Mouse (Mus musculus) hindbrain, embryonic 15.5 days (tissue): Measurements from ENCODE around the gene Ppp1r9a. TPM values are rescaled to one million over a fixed set of nuclear protein-coding genes. Genes with fewer than 3 reads are reported as not detected.

Experiments
- ATAC-seq: fragments of 200-750 bp; cut with Nextera tagmentation; 2 replicates; pipeline ENCODE4 v1.8.0; 2017; ENCODE audit warnings: low read depth, moderate number of reproducible peaks, moderate TSS enrichment; ENCODE audit not compliant: low FRiP score
- H3K27ac ChIP-seq: fragments of 300-500 bp; sonication (generic); replicated peaks from 2 replicates; pipeline ENCODE4 v1.5.1; 2015; ENCODE audit warnings: mild to moderate bottlenecking, inconsistent platforms
- H3K27me3 ChIP-seq: fragments of 300-500 bp; sonication (generic); 2 replicates; pipeline ENCODE4 v1.6.1; 2015; ENCODE audit warnings: control low read depth, inconsistent platforms
- H3K36me3 ChIP-seq: fragments of 300-500 bp; sonication (generic); 2 replicates; pipeline ENCODE4 v1.6.1; 2015; ENCODE audit warnings: control low read depth, inconsistent platforms
- H3K4me1 ChIP-seq: fragments of 300-500 bp; sonication (generic); replicated peaks from 2 replicates; pipeline ENCODE4 v1.6.1; 2015; ENCODE audit warnings: control low read depth, inconsistent platforms
- H3K4me2 ChIP-seq: fragments of 300-500 bp; sonication (generic); 2 replicates; pipeline ENCODE4 v1.6.1; 2015; ENCODE audit warnings: moderate library complexity, mild to moderate bottlenecking, inconsistent platforms
- H3K4me3 ChIP-seq: fragments of 300-500 bp; sonication (generic); 2 replicates; pipeline ENCODE4 v1.5.1; 2015; ENCODE audit warnings: mild to moderate bottlenecking, inconsistent platforms
- H3K9ac ChIP-seq: fragments of 300-500 bp; sonication (generic); 2 replicates; pipeline ENCODE4 v1.6.1; 2015; ENCODE audit warnings: inconsistent platforms
- H3K9me3 ChIP-seq: fragments of 300-500 bp; sonication (generic); 2 replicates; pipeline ENCODE4 v1.6.1; 2016; ENCODE audit warnings: control low read depth, inconsistent platforms
- WGBS: fragments of 180-500 bp; shearing (Covaris S2); methylation state at CpG from one replicate; pipeline ENCODE4 v1.1.7; 2015; 5-methylcytosine and 5-hydroxymethylcytosine counted together
- polyA plus RNA-seq: library from polyadenylated mRNA; unstranded; fragments of >200 nt; fragmentation: Nextera tagmentation; extraction: Ambion mirVana; gene quantifications from 2 replicates; pipeline ENCODE4 v1.2.1, GENCODE M21; 2015

Gene Ppp1r9a
- polyA plus RNA-seq, 1 experiment from 2014 or later: 36.1 TPM

DNA sequence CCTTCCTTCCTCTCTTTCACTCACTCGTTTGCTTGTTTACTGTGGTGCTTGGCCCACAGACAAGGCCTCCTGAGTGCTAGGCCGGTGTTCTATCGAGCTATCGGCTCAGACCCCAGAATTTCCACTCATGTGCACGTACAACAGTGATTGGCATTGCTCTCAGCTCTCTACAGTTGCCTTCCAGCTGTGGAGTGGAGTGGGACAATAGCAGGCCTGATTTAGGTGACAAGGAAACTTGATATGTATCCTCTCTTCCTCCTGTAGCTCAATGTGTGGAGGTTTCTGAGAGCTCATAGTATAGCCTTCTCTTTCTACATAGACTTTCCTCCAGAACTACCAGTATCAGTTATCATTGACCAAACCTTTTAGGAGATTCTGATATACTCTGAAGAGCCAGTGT lies 60.3 kb downstream of the Ppp1r9a start:
- H3K27me3 ChIP-seq: no peaks in the 10 kb centered on the region
- 70% methylated on average over 5 of the region's 5 CpGs for WGBS
- ATAC-seq: no peak

GRCm38 (mm10) chr6:4967236-4967635 lies 64.5 kb downstream of the Ppp1r9a start:
- Histone ChIP-seq H3K4me1 (no peaks in the 10 kb centered on the region), H3K27me3 (no peaks in the 10 kb centered on the region), H3K4me2 (no peak overlapping the region), H3K4me3 (no peak overlapping the region), H3K36me3 (no peaks in the 10 kb centered on the region), H3K9me3 (no peaks in the 10 kb centered on the region), H3K9ac (no peak overlapping the region), H3K27ac (no peak overlapping the region)
- 97% methylated on average over 4 of the region's 4 CpGs for WGBS
- ATAC-seq: no peak

More for the DNA sequence above, 60.3 kb downstream of the Ppp1r9a start:
- no peaks in the 10 kb centered on the region for H3K4me1 ChIP-seq
- H3K9me3 ChIP-seq: no peaks in the 10 kb centered on the region
- H3K4me2 ChIP-seq: no peak overlapping the region
- H3K27ac ChIP-seq: no peak overlapping the region
- no peak overlapping the region for H3K9ac ChIP-seq
- no peak overlapping the region for H3K4me3 ChIP-seq
- no peaks in the 10 kb centered on the region for H3K36me3 ChIP-seq

- Histone ChIP-seq H3K36me3 (no peaks in the 10 kb centered on the region), H3K27ac (no peak overlapping the region), H3K9ac (no peak overlapping the region), H3K4me1 (peaks cover 7% of the 10 kb centered on the region; the same call in 1 of the 2 replicates), H3K4me3 (no peak overlapping the region), H3K27me3 (no peaks in the 10 kb centered on the region), H3K9me3 (no peaks in the 10 kb centered on the region), H3K4me2 (no peak overlapping the region)
- ATAC-seq: no peak
- WGBS: 77% methylated on average over 9 of the region's 9 CpGs
Observed at GRCm38 (mm10) chr6:4971229-4971628, 68.5 kb downstream of the Ppp1r9a start.

DNA sequence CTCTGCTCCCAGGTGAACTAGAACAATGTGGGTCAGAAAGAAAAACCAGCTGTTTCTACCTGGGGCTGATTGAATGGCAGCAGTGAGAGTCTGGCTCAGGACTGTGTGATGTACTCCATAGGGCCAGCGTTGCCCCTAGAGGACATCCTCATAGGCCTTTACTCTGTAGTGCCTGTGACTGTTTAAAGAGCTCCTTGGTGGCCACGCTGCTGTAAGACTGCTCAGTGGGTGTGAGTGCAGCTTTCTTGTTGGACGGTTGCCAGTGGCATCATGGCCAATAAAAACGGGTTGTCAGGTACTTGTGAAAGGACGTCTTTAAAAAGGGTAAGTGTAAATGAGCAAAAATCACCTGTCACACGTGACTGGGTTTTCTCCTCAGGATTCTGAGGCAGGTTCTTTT lies 70.1 kb downstream of the Ppp1r9a start:
- Histone ChIP-seq H3K4me1 (peaks cover 7% of the 10 kb centered on the region; the same call in 1 of the 2 replicates), H3K9ac (no peak overlapping the region), H3K4me3 (no peak overlapping the region), H3K4me2 (no peak overlapping the region), H3K9me3 (no peaks in the 10 kb centered on the region), H3K27me3 (no peaks in the 10 kb centered on the region), H3K27ac (no peak overlapping the region), H3K36me3 (no peaks in the 10 kb centered on the region)
- WGBS: 54% methylated on average over 6 of the region's 6 CpGs
- ATAC-seq: peak; percentile 62; the same call in 1 of the 2 replicates

DNA sequence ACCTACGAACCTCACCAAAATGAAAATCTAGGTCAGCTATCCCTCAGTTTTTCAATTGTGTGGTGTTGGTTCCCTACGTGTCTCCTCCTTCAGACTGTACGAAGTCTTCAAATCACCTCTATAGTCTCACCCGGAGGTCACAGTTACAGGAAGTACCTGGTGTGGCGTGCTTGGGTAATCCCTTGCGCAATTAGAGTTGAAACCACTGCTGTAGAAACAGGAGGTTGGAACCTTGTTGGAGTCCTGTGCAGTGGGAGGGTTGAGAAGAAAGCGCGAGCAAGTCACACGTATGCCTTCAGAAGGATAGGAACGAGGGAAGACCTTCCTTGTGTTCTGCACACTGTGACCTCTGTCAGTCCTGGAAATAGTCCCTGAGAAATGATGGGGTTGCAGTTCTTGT lies 70.6 kb downstream of the Ppp1r9a start:
- H3K27ac ChIP-seq: no peak overlapping the region
- H3K9ac ChIP-seq: no peak overlapping the region
- 90% methylated on average over 10 of the region's 10 CpGs for WGBS
- H3K9me3 ChIP-seq: no peaks in the 10 kb centered on the region
- H3K4me1 ChIP-seq: peaks cover 7% of the 10 kb centered on the region; the same call in 1 of the 2 replicates
- H3K27me3 ChIP-seq: no peaks in the 10 kb centered on the region
- H3K4me3 ChIP-seq: no peak overlapping the region
- H3K4me2 ChIP-seq: no peak overlapping the region
- H3K36me3 ChIP-seq: no peaks in the 10 kb centered on the region
- ATAC-seq: no peak

DNA sequence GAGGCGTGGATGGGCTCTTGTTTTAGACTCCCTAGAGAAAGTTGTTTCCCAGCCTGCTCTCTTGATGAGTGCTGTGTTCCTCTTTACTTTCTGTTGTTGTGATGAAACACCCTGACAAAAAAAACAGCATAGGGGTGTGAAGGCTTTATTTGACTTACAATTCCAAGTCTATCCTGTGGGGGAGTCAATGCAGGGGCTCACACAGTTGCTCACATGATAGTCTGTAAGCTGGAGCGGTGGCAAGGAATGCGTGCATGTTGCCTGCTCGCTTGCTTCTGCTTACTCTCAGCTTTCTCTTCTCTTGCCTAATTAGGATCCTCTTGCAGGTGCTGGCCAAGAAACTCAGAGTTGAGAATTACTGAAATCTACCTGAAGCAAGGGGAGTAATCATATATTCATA lies 74.8 kb downstream of the Ppp1r9a start:
- Histone ChIP-seq H3K9ac (no peak overlapping the region), H3K27me3 (no peaks in the 10 kb centered on the region), H3K4me3 (no peak overlapping the region), H3K27ac (no peak overlapping the region), H3K9me3 (no peaks in the 10 kb centered on the region), H3K36me3 (no peaks in the 10 kb centered on the region), H3K4me2 (no peak overlapping the region), H3K4me1 (peaks cover 5% of the 10 kb centered on the region; the same call in 1 of the 2 replicates)
- 95% methylated on average over 4 of the region's 4 CpGs for WGBS
- no peak for ATAC-seq

- 94% methylated on average over 2 of the region's 2 CpGs for WGBS
- no peak overlapping the region for H3K27ac ChIP-seq
- H3K9ac ChIP-seq: no peak overlapping the region
- H3K27me3 ChIP-seq: no peaks in the 10 kb centered on the region
- H3K4me3 ChIP-seq: no peak overlapping the region
- H3K4me2 ChIP-seq: no peak overlapping the region
- no peaks in the 10 kb centered on the region; the same call in 1 of the 2 replicates for H3K4me1 ChIP-seq
- no peaks in the 10 kb centered on the region for H3K36me3 ChIP-seq
- no peaks in the 10 kb centered on the region for H3K9me3 ChIP-seq
- no peak for ATAC-seq
Observed at GRCm38 (mm10) chr6:4978249-4978648, 75.5 kb downstream of the Ppp1r9a start.

DNA sequence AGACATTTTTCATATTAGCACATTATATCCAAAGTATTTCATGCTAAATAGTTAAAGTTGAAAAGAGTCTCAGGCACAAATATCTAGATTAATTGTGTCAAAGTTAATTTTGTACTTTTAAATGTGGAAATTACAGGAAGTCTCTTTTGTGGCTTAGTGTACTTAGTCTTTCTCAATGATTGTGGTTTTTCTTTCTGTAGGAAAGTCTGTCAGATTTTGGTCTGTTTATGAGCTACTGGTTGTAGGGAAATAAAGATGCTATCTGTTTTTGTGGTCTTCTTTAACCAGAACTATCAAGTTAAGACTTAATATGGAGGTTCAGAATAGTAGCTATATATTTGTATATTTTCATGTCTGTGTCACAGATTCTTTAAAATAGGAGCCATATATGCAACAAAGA lies 76.2 kb downstream of the Ppp1r9a start:
- no peak overlapping the region for H3K9ac ChIP-seq
- no peaks in the 10 kb centered on the region; the same call in 1 of the 2 replicates for H3K4me1 ChIP-seq
- no peaks in the 10 kb centered on the region for H3K36me3 ChIP-seq
- H3K9me3 ChIP-seq: no peaks in the 10 kb centered on the region
- no peak overlapping the region for H3K4me3 ChIP-seq
- no peaks in the 10 kb centered on the region for H3K27me3 ChIP-seq
- H3K27ac ChIP-seq: no peak overlapping the region
- no peak overlapping the region for H3K4me2 ChIP-seq
- no peak for ATAC-seq

DNA sequence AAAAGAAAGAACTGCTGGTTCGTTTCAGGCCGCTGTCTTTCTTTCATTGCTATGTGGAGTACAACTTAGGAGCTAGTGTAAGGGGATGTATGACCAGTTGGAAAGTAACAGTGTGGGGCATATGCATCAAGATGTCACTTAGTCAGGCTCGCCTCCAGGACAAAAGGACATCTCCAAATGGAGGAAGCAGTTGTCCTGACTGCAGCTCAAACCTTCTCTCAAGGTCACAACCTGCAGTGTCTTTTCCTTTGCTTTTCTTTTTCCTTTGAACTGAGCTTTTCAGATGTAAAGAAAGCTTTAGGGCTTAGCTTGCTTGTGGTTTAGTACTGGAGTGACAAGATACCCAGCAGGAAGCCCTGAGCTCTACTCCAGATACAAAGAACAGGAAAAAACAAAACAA lies 77.4 kb downstream of the Ppp1r9a start:
- H3K27me3 ChIP-seq: no peaks in the 10 kb centered on the region
- no peak overlapping the region for H3K4me3 ChIP-seq
- ATAC-seq: no peak
- no peak overlapping the region for H3K9ac ChIP-seq
- no peaks in the 10 kb centered on the region for H3K9me3 ChIP-seq
- H3K4me1 ChIP-seq: no peaks in the 10 kb centered on the region; the same call in 1 of the 2 replicates
- H3K27ac ChIP-seq: no peak overlapping the region
- 36% methylated on average over 3 of the region's 3 CpGs for WGBS
- no peaks in the 10 kb centered on the region for H3K36me3 ChIP-seq
- H3K4me2 ChIP-seq: no peak overlapping the region

DNA sequence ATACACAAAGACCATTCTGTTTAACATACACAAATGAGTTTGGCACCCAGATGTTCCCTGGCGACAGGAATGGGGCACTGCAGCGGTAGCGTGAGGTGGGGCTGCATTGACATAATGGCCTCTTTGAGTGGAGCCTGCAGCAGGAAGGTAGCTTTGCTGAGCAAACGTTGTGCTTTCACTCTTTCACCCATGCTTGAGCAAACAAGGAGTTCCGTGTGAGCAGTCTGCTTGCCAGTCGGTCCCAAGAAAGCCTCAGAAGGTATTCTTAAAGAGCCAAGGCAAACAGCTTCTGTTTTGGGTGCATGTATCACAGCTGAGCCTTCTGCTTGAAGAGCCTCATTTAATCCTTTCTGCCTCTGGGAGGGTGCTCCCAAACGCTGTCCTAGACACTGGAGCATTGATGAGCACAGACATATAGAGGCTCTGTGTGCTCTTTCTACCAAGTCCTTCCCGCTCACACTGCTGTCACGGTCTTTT lies 80.0 kb downstream of the Ppp1r9a start:
- no peak overlapping the region for H3K27ac ChIP-seq
- WGBS: 50% methylated on average over 9 of the region's 9 CpGs
- H3K27me3 ChIP-seq: no peaks in the 10 kb centered on the region
- no peak overlapping the region for H3K4me2 ChIP-seq
- H3K36me3 ChIP-seq: no peaks in the 10 kb centered on the region
- no peaks in the 10 kb centered on the region; the same call in 1 of the 2 replicates for H3K4me1 ChIP-seq
- H3K9ac ChIP-seq: no peak overlapping the region
- H3K9me3 ChIP-seq: no peaks in the 10 kb centered on the region
- H3K4me3 ChIP-seq: no peak overlapping the region
- peak; percentile 74 for ATAC-seq

DNA sequence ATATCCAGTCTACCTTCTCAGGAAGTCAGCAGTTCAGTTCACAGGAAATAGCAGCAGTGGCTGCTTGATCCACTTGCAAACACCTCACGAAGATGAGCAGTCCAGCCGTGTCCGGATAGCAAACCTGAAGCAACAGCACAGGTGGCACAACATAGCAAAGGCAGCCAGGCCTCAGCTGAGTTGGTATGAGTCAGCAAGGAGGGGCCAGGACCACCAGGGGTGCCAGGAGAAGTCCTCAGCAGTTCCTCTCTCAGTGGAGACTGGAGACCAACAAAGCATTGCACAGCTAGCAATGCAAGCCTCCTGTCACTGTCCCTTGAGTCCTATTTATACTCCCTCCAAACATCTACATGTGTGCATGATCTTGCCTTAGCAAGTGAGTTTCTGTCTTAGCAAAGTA lies 83.0 kb downstream of the Ppp1r9a start:
- H3K9me3 ChIP-seq: no peaks in the 10 kb centered on the region
- H3K4me3 ChIP-seq: no peak overlapping the region
- H3K4me1 ChIP-seq: no peaks in the 10 kb centered on the region; the same call in 1 of the 2 replicates
- no peak overlapping the region for H3K27ac ChIP-seq
- no peaks in the 10 kb centered on the region for H3K27me3 ChIP-seq
- H3K9ac ChIP-seq: no peak overlapping the region
- H3K36me3 ChIP-seq: no peaks in the 10 kb centered on the region
- no peak overlapping the region for H3K4me2 ChIP-seq
- WGBS: 95% methylated on average over 3 of the region's 3 CpGs
- no peak for ATAC-seq

- 95% methylated on average over 5 of the region's 5 CpGs for WGBS
- ATAC-seq: no peak
- no peaks in the 10 kb centered on the region; the same call in 1 of the 2 replicates for H3K4me1 ChIP-seq
Observed at GRCm38 (mm10) chr6:4987084-4987483, 84.4 kb downstream of the Ppp1r9a start.

DNA sequence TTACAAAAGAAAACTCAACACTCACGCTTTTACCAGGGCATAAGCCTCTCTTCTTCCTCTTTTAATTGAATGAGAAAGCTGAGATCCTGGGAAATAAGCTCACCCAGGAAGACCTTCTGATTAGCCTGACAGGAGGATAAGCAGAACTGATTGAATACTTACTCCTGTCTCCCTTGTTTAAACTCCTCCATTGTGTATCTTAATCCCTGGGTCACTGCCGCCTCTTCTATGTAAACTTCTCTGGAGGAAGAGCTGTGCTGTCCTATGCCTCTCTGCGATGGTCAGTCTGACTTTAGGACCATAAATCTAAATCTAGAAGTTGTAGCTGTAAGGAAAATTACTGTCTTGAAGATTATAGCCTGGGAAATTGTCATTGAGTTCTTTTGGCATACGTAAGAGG lies 86.0 kb downstream of the Ppp1r9a start:
- Histone ChIP-seq H3K9me3 (no peaks in the 10 kb centered on the region), H3K27me3 (no peaks in the 10 kb centered on the region), H3K4me2 (no peak overlapping the region), H3K4me1 (peaks cover 2% of the 10 kb centered on the region), H3K9ac (no peak overlapping the region), H3K27ac (no peak overlapping the region), H3K4me3 (no peak overlapping the region), H3K36me3 (no peaks in the 10 kb centered on the region)
- WGBS: 60% methylated on average over 4 of the region's 4 CpGs
- ATAC-seq: no peak

More at GRCm38 (mm10) chr6:4987084-4987483, 84.4 kb downstream of the Ppp1r9a start:
- no peaks in the 10 kb centered on the region for H3K36me3 ChIP-seq
- no peaks in the 10 kb centered on the region for H3K27me3 ChIP-seq
- H3K4me3 ChIP-seq: no peak overlapping the region
- H3K9ac ChIP-seq: no peak overlapping the region
- H3K9me3 ChIP-seq: no peaks in the 10 kb centered on the region
- no peak overlapping the region for H3K4me2 ChIP-seq
- H3K27ac ChIP-seq: no peak overlapping the region
